Mouse (Mus musculus): ENCODE measurements around the gene Stx3.

DNA sequence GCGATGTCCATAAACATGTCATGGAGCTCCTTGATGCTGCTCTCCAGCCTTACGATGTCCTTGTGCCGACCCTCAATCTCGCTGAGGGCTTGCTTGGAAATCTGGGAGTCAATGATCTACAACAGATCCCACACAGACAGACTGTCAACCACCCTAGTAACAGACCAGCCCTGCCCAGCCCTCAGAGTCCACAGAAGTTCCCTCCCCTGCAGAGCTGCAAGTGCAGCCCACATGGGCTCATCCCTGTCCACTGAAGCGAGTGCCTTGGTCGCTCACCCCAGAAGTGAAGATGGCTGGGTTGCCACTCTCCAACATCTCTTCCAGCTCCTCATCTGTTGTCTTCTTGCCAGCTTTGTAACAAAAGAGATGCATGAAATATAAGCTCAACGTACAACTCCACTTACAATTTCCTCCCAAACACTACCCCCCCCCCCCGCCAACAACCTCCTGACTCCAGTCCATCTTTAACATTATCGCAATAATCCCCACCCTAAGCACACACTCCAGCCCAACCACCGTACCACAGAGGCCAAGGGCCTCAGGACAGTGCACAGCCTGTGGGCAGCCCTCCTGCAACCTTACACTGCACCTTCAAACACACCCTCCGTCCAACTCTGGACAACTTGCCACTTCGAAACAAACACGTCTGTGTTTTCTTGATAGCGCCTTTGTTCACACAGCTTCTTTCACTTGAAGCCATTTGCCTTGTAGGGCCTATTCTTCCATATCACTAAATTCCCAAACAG, 33.6 kb downstream of the Stx3 start:
- TF ChIP-seq CTCF (conservative IDR thresholded peaks at IDR 0.05 in 1 of 2, IDR thresholded peaks at IDR 0.05 in 1 of 2; ENCODE audit: low read depth in 2 of 2, low read length in 2 of 2): no peak
- no peak for TF ChIP-seq SIN3A (IDR thresholded peaks at IDR 0.05; ENCODE audit: low read length)
- no peak for TF ChIP-seq POLR2A (IDR thresholded peaks at IDR 0.05; ENCODE audit: low read depth, low read length)

Data from CH12.LX (cell line).